Mouse (Mus musculus) macrophage (primary cell): ENCODE data around the gene Sema3b. TPM values are rescaled to one million over a fixed set of nuclear protein-coding genes. Genes with fewer than 3 reads are reported as not detected.

Experiments
- H3K27ac ChIP-seq: fragments of 350-480 bp; formaldehyde crosslinking; 2 replicates; pipeline ENCODE4 v1.9.0; 2021
- H3K36me3 ChIP-seq: fragments of 350-480 bp; formaldehyde crosslinking; 2 replicates; pipeline ENCODE4 v1.9.0; 2021; ENCODE audit errors: inconsistent target
- H3K4me3 ChIP-seq: fragments of 350-480 bp; formaldehyde crosslinking; 2 replicates; pipeline ENCODE4 v1.9.0; 2021; ENCODE audit errors: inconsistent target
- H3K79me2 ChIP-seq: fragments of 350-480 bp; formaldehyde crosslinking; 2 replicates; pipeline ENCODE4 v1.9.0; 2021; ENCODE audit errors: inconsistent target
- WGBS: methylation state at CpG from one replicate; pipeline ENCODE4 v1.1.7; 2026; ENCODE audit warnings: inconsistent platforms; ENCODE audit not compliant: missing documents; 5-methylcytosine and 5-hydroxymethylcytosine counted together
- polyA plus RNA-seq: library from polyadenylated mRNA; stranded (reverse); fragments of 250-400 nt; gene quantifications from 3 replicates; pipeline ENCODE4 v1.2.4, GENCODE M21; 2018; ENCODE audit warnings: inconsistent platforms

The Sema3b gene
- polyA plus RNA-seq, 1 experiment from 2014 or later = not detected

DNA sequence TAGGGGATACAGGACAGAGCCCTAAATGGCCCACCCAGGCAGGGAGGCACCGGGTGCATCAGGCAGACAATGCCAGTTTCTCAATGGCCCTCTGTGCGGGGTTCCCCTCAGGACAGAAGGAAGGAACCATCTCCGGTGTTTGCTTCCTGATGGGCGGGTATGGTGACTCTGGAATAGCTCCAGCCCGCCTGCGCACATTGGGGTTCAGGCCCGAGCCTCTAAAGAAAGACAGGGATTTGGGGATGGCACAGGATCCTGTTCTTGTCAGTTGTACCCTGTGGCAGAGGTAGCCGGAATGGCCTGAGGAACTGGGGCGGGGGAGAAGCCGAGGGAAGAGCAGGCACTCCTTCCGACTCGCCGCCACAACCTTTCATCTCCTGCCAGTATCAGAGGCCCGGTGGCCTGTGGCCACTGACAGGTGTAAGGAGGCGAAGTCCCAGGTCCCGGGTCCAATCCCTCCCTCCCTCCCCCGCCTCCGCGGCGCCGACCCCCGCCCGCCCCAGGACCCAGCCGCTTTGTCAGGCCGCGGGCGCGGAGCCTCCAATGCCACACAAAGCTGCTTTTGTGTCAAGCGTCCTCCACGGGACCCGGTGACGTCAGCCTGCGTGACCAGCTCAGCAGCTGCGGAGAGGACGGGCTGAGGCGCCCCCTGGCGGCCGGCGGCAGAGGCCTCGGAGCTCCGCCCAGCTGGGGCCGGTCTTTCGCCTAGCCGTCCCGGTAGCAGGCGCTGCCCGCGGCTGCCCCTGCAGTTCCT lies 3.3 kb upstream of the Sema3b start:
- peak overlapping the region; percentile 20; the same call in 1 of the 2 replicates for H3K4me3 ChIP-seq
- H3K27ac ChIP-seq = peak overlapping the region; percentile 92
- H3K36me3 ChIP-seq = peaks cover 27% of the 10 kb centered on the region
- H3K79me2 ChIP-seq = peaks cover 5% of the 10 kb centered on the region; the same call in 1 of the 2 replicates
- 1% methylated on average over 36 of the region's 48 CpGs for WGBS

DNA sequence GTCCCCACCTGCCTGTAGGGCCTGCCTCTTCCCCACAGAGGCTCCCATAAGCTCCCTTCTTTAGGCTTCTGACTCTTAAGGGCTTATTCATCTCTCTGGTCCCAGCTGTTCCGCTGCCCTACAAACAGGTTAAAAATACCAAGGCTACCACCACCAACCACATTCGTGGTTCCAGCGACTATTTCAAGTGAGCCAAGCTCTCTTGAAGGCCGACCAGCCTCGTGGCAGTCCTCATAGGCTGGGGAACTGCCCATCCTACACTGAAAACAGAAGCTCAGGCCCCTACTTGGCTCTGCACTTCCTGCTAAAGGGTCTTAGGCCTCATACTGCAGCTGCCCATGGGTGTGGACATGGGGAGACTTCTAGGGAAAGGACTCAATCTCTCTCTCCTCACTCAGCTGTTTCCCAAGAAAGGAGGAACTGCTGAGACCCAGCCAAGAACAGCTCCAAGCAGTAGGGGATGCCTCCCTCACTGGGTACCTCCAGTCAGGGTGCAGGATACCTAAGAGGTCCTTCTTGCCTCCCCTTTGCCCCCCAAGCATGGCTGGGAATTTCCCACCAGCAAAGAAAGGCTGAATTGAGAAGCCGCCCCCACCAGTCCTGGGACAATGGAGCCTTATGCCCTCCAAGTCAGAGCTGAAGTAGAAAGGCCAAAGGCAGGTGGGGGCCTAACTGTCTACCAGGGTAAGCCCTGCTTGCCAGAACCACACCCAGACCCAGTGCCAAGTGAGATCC lies 2.6 kb upstream of the Sema3b start:
- H3K79me2 ChIP-seq = peaks cover under 1% of the 10 kb centered on the region; the same call in 1 of the 2 replicates
- 23% methylated on average over 6 of the region's 6 CpGs for WGBS
- peak overlapping the region; percentile 92 for H3K27ac ChIP-seq
- H3K4me3 ChIP-seq = peak overlapping the region; percentile 20; the same call in 1 of the 2 replicates
- peaks cover 23% of the 10 kb centered on the region for H3K36me3 ChIP-seq

DNA sequence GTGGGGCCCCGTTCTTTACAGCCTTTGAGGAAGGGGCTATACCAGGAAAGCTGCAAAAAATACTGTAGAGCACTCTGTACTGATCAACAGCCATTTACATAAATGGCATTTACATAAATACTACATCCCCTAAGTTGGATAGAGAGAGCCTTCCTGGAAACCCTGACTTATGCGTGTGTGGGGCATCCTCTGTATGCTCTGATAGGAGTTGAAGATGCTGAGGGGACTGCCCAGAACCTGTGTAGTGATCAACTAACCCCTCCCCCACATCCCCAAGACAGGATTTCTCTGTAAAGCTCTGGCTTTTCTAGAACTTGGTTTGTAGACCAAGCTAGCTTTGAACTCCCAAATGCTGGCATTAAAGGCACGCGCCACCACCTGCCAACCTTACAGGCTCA lies 403 bp upstream of the Sema3b start:
- no peak overlapping the region for H3K27ac ChIP-seq
- H3K36me3 ChIP-seq = peaks cover 3% of the 10 kb centered on the region; the same call in 1 of the 2 replicates
- no peaks in the 10 kb centered on the region for H3K79me2 ChIP-seq
- no peak overlapping the region for H3K4me3 ChIP-seq
- 92% methylated on average over 4 of the region's 4 CpGs for WGBS

DNA sequence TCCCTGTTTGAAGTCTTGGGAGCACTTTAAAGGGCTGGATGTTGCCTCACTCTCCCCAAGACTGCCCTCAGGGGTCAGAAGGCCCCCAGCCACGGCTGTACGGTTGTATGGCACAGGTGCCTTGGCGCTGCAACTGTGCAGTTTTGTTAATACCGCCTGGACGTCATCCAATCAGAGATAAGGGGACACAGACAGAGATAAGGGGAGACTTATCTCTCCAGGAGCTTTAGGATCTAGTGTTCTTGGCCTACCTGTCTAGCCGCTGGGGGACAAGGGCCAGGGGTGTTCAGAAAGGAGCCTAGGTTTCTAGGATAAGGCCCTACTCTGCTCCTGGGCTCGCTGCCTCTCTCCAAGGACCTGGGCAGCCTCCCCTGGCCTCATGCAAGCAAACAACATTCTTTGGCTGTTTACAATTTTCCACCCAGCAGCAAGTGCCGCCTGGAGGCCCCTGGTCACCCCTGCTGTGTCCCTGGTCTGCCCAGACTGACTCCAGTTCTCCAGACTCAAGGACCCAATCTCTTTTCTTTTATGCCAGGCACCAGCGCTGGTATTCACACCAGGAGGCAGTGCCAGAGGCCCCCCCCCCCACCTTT lies 1.3 kb downstream of the Sema3b start:
- no peak overlapping the region for H3K4me3 ChIP-seq
- no peaks in the 10 kb centered on the region for H3K36me3 ChIP-seq
- WGBS = 93% methylated on average over 8 of the region's 9 CpGs
- H3K79me2 ChIP-seq = no peaks in the 10 kb centered on the region
- H3K27ac ChIP-seq = no peak overlapping the region

DNA sequence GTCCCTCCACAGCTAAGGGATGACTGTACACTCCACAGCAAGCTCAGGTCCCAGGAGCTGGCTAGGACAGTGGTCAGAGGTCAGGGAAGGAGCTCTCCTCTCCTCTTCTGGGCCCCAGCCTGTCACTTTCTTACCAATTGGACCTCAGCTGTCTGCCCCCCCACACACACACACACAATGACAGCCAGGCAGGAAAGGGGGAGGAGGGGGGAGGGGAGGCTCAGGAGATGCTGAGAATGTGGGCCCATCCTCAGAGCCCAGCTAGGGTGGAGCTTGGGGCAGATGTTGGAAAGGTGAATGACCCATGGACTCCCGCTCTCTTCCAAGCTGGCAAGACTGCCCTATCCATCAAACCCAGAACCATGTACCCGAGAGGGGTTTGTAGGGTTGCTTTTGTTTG lies 2.0 kb downstream of the Sema3b start:
- H3K36me3 ChIP-seq = no peaks in the 10 kb centered on the region
- no peak overlapping the region for H3K27ac ChIP-seq
- 93% methylated on average over 2 of the region's 2 CpGs for WGBS
- H3K4me3 ChIP-seq = no peak overlapping the region
- H3K79me2 ChIP-seq = no peaks in the 10 kb centered on the region

DNA sequence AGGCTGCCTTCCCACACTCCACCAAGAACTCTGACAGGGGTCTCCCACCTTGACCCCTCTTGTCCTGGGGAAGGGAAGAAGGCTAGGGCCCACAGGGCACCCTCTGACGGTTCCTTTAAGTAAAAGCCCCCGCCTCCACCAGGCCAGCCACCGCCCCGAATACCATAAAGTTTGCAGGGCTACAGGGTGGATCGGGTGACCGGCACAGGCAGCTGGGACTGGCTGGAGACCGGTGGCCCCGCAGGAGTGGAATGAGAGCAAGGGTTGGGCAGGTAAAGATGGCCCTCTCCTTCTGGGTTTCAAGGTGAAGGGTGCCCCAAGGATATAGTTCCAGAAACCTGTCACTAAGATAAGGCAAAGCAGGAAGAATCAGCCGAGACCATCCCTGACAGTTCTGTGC lies 2.4 kb downstream of the Sema3b start:
- Histone ChIP-seq H3K36me3 (no peaks in the 10 kb centered on the region), H3K79me2 (no peaks in the 10 kb centered on the region), H3K27ac (no peak overlapping the region), H3K4me3 (no peak overlapping the region)
- WGBS = 79% methylated on average over 8 of the region's 9 CpGs

DNA sequence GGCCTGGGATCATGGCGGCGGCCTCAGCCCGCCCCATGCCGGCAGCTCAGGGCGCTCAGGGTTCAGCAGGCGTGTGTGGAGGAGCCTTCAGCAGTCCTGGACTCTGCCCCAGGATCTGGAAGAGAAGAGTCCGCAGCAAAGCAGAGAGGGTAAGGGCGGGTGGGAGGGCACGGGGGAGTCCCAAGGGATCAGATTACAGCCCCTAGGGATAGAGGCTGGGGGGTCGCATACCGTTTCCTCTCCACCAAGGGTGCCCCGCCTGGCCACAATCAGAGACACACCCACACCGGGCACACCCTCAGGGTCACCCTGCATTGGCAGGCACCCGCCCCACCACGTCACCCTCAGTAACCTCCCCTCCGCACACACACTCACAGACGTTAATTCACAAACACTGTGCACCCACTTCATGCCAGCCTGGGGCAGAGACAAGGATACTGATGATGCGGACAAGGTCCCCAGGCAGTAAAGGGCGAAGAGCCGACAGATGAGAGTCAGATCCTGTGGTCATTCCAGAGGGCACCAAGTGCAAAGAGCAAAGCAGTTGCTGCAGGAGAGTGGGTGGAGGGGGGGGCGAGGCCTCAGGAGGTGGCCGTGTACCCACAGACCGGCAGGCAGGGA lies 3.9 kb downstream of the Sema3b start:
- WGBS = 86% methylated on average over 22 of the region's 23 CpGs
- Histone ChIP-seq H3K79me2 (no peaks in the 10 kb centered on the region), H3K27ac (no peak overlapping the region), H3K4me3 (no peak overlapping the region), H3K36me3 (no peaks in the 10 kb centered on the region)

DNA sequence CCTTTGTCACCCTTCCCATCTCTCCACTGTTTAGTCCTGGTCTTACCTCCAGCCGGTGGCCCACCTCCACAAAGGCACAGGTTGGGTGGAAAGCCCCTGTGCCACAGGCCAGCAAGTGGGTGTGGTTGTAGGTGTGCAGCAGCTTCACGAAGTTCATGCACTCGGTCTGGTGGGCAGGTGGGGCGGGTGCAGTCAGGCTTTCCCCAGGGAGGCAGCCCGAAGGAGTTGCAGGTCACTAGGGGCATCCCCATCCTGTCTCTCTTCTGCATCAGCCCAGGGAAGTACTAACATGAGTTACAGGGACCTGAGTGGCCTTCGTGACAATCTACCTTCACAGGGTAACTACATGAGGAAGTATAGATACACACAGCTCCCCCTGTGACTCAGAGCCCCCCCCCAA lies 5.8 kb downstream of the Sema3b start:
- Histone ChIP-seq H3K36me3 (no peaks in the 10 kb centered on the region), H3K79me2 (no peaks in the 10 kb centered on the region), H3K4me3 (no peak overlapping the region), H3K27ac (no peak overlapping the region)
- 76% methylated on average over 6 of the region's 6 CpGs for WGBS

DNA sequence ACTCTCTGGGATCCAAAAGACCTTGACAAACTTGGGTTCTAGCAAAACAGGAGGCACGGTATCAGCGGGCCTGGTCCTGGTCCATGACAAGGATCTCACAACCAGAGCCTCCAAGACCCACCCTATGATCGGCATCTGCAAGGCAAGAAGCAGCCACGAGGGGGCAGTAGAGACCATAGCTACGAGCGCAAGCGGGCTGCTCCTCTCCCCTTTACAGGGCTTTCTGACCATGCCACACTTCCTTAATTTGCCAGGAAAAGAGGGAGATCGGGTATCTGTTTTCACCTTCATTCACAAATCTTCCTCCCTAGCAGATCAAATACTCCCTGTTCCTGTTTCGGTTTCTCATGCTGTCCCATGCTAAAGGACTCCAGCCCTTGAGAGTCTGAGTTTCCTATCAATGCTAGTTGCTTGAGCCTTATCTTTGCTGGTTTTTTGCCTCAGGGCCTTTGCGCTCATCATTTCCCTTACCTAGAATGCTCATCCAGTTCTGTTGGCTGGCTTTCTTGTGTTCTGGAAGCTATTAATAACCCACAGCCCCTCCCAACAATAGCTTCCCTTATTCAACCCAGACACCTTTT lies 6.9 kb downstream of the Sema3b start:
- WGBS = 10% methylated on average over 10 of the region's 10 CpGs
- Histone ChIP-seq H3K4me3 (no peak overlapping the region), H3K79me2 (no peaks in the 10 kb centered on the region), H3K36me3 (no peaks in the 10 kb centered on the region), H3K27ac (no peak overlapping the region)

DNA sequence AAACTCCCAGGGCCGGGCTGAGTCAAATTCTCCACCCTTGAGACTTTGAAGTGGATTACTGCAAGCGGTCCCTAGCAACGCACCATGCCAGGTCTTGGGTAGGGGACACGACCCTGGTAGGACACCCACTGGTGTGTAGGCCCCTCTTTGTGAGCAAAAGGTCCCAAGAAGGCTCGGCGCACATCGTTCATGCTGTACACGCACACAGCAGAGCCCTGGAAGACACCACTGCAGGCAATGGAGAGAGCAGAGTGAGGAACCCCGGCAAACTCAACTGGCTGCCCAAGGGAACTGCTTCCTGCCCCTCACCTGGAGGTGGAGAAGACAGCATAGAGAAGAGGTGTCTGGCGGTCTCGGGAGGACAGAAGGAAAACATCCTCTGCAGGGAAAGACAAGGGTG lies 7.8 kb downstream of the Sema3b start:
- Histone ChIP-seq H3K27ac (no peak overlapping the region), H3K4me3 (no peak overlapping the region), H3K79me2 (no peaks in the 10 kb centered on the region), H3K36me3 (no peaks in the 10 kb centered on the region)
- WGBS = 81% methylated on average over 11 of the region's 11 CpGs

DNA sequence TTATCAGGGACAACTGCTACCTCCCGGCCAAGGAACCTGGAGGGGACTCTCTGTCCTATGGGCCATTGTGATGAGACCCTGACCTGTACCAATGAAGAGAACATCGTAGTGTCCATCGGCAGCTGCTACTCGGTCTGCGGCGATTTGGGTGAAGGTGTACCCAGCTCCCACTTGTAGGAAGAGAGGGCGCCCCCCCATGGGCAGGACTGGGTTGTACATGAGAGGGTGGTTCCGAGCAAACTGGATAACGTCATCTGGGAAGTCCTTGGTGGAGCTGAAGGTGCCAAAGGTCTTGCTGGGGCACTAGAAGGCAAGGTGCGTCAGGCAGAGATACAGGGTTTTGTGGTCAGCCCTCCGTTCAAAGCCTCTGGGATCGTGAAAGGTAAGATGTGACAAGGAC lies 8.3 kb downstream of the Sema3b start:
- Histone ChIP-seq H3K36me3 (no peaks in the 10 kb centered on the region), H3K27ac (no peak overlapping the region)
- WGBS = 73% methylated on average over 12 of the region's 12 CpGs

DNA sequence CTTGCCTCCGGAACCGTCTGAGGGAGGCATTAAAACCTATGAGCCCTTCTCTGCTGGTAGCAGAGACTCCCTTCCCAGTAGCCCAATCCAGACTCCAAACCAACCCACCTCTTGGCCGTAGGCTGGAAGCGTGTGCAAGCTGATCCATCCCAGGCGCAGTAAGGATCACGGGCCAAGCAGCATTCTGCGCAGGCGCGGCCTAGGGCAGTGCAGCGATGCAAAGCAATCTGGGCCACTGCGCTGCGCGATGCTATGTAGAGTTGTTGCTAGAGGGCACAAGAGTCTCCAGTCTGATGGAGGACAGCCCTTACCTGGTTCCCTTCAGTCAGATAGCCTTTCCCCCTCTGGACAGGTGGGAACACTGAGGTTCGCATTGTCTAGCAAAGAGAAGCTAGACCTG lies 9.2 kb downstream of the Sema3b start:
- 86% methylated on average over 12 of the region's 14 CpGs for WGBS
- no peaks in the 10 kb centered on the region for H3K79me2 ChIP-seq
- no peak overlapping the region for H3K27ac ChIP-seq
- no peaks in the 10 kb centered on the region for H3K36me3 ChIP-seq
- no peak overlapping the region for H3K4me3 ChIP-seq

More for the DNA sequence above, 8.3 kb downstream of the Sema3b start:
- Histone ChIP-seq H3K79me2 (no peaks in the 10 kb centered on the region), H3K4me3 (no peak overlapping the region)

DNA sequence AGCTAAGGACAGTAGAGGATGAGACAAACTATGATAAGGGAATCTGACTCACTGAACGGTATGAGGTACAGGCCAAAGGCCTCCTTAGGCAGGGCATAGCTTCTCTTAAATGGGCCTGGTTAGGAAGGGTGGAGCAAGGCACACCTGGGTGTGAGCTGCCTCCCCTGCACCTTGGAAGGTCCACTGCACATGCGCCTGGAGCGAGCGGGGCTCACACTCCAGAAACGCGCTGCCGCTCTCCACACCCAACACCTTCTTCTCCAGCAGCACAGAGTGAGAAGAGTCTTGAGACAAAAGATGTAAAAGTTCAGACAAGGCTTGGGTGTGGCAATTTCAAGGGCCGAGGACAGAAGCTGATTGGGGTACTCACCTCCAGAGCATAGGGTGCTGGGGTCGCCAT lies 9.6 kb downstream of the Sema3b start:
- 95% methylated on average over 9 of the region's 9 CpGs for WGBS
- Histone ChIP-seq H3K79me2 (no peaks in the 10 kb centered on the region), H3K27ac (no peak overlapping the region), H3K36me3 (no peaks in the 10 kb centered on the region), H3K4me3 (no peak overlapping the region)

DNA sequence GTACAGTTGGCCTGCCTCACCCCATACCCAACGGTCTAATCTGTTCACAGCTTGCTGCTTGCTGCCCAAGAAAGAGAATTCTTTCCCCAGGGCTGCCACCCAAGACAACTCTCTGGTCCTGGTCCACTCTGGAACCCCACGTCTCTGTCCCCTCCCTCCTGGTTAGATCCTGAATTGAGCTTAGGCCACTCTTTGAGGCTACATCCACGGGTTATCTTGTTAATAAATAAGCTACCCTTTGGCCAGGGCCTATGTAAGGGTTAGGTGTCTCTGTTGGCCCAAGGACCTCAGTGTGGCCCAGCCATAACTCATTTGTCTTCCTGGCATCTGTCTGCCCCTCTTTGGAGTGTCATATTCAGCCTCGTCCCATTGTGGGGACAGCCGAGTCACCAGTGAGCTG lies 10.6 kb downstream of the Sema3b start:
- Histone ChIP-seq H3K36me3 (no peaks in the 10 kb centered on the region), H3K27ac (no peak overlapping the region), H3K79me2 (no peaks in the 10 kb centered on the region), H3K4me3 (no peak overlapping the region)
- WGBS = 86% methylated on average over 5 of the region's 5 CpGs
